Mouse (Mus musculus): Measurements from ENCODE around the gene Rasip1. TPM values are rescaled to one million over a fixed set of nuclear protein-coding genes. Genes with fewer than 3 reads are reported as not detected.
"Not testable (repeated sequence)": the region's sequence is repeated elsewhere in the genome, so short reads cannot be mapped to it uniquely, and the experiment has no call there.

The Rasip1 gene
- total RNA-seq, 1 experiment from 2014 or later, result not detected

GRCm38 (mm10) chr7:45642503-45643255 is 15.4 kb downstream of the Rasip1 start:
- ATAC-seq (replicated peaks; ENCODE audit: low read depth, poor library complexity, severe bottlenecking), result no peak

GRCm38 (mm10) chr7:45643441-45644178 is 16.3 kb downstream of the Rasip1 start:
- peak; percentile 88 for ATAC-seq (replicated peaks; ENCODE audit: low read depth, poor library complexity, severe bottlenecking)

- ATAC-seq (replicated peaks; ENCODE audit: low read depth, poor library complexity, severe bottlenecking), result no peak
Measured at GRCm38 (mm10) chr7:45644183-45644582, 16.9 kb downstream of the Rasip1 start.

GRCm38 (mm10) chr7:45644872-45645590 is 17.7 kb downstream of the Rasip1 start:
- ATAC-seq (replicated peaks; ENCODE audit: low read depth, poor library complexity, severe bottlenecking), result no peak

- no peak for ATAC-seq (replicated peaks; ENCODE audit: low read depth, poor library complexity, severe bottlenecking)
Measured at GRCm38 (mm10) chr7:45645591-45645971, 18.3 kb downstream of the Rasip1 start.

- no peak for ATAC-seq (replicated peaks; ENCODE audit: low read depth, poor library complexity, severe bottlenecking)
Measured at GRCm38 (mm10) chr7:45646671-45647070, 19.4 kb downstream of the Rasip1 start.

GRCm38 (mm10) chr7:45649351-45649750 is 22.1 kb downstream of the Rasip1 start:
- no peak for ATAC-seq (replicated peaks; ENCODE audit: low read depth, poor library complexity, severe bottlenecking)

- ATAC-seq (replicated peaks; ENCODE audit: low read depth, poor library complexity, severe bottlenecking), result not testable (repeated sequence)
Measured at GRCm38 (mm10) chr7:45650484-45650883, 23.2 kb downstream of the Rasip1 start.

GRCm38 (mm10) chr7:45654424-45655047 is 27.2 kb downstream of the Rasip1 start:
- ATAC-seq (replicated peaks; ENCODE audit: low read depth, poor library complexity, severe bottlenecking), result no peak

GRCm38 (mm10) chr7:45660746-45661478 is 33.6 kb downstream of the Rasip1 start:
- ATAC-seq (replicated peaks; ENCODE audit: low read depth, poor library complexity, severe bottlenecking), result peak; percentile 85

- not testable (repeated sequence) for ATAC-seq (replicated peaks; ENCODE audit: low read depth, poor library complexity, severe bottlenecking)
Measured at GRCm38 (mm10) chr7:45661702-45662101, 34.4 kb downstream of the Rasip1 start.

GRCm38 (mm10) chr7:45665303-45666138 is 38.2 kb downstream of the Rasip1 start:
- no peak for ATAC-seq (replicated peaks; ENCODE audit: low read depth, poor library complexity, severe bottlenecking)

GRCm38 (mm10) chr7:45666161-45666560 is 38.9 kb downstream of the Rasip1 start, which contains the start of gene Fut2:
Gene Fut2 (minus strand): TSS chr7:45666394.
- no peak for ATAC-seq (replicated peaks; ENCODE audit: low read depth, poor library complexity, severe bottlenecking)

GRCm38 (mm10) chr7:45667761-45668160 is 40.5 kb downstream of the Rasip1 start:
- no peak for ATAC-seq (replicated peaks; ENCODE audit: low read depth, poor library complexity, severe bottlenecking)

- ATAC-seq (replicated peaks; ENCODE audit: low read depth, poor library complexity, severe bottlenecking), result no peak
Measured at GRCm38 (mm10) chr7:45668921-45669320, 41.6 kb downstream of the Rasip1 start.

GRCm38 (mm10) chr7:45677627-45678295 is 50.5 kb downstream of the Rasip1 start:
- ATAC-seq (replicated peaks; ENCODE audit: low read depth, poor library complexity, severe bottlenecking), result no peak

GRCm38 (mm10) chr7:45678513-45678912 is 51.2 kb downstream of the Rasip1 start:
- ATAC-seq (replicated peaks; ENCODE audit: low read depth, poor library complexity, severe bottlenecking), result no peak

GRCm38 (mm10) chr7:45679966-45680621 is 52.8 kb downstream of the Rasip1 start:
- no peak for ATAC-seq (replicated peaks; ENCODE audit: low read depth, poor library complexity, severe bottlenecking)
